Mouse (Mus musculus) 3134 (cell line): Measurements from ENCODE around the gene Gm9999.
A peak's percentile ranks its signal among the peaks of the same experiment; 100 is the strongest.
"Not testable (repeated sequence)": the region's sequence is repeated elsewhere in the genome, so short reads cannot be mapped to it uniquely, and the experiment has no call there.

Source experiments
- DNase-seq: peaks from one replicate; pipeline ENCODE4 v3.0.0-alpha.2; 2011; ENCODE audit warnings: low spot score; ENCODE audit not compliant: insufficient read length; ENCODE audit errors: extremely low read depth

Gene Gm9999

GRCm38 (mm10) chr7:47025429-47025828 lies 42.0 kb downstream of the Gm9999 start:
- DNase-seq = no peak

- DNase-seq = not testable (repeated sequence)
These were observed 43.5 kb downstream of the Gm9999 start for GRCm38 (mm10) chr7:47026899-47027298.

- DNase-seq = peak; percentile 38
These were observed 44.1 kb downstream of the Gm9999 start for GRCm38 (mm10) chr7:47027520-47027919.

- peak; percentile 66 for DNase-seq
These were observed 47.3 kb downstream of the Gm9999 start for GRCm38 (mm10) chr7:47030517-47031193.

- DNase-seq = peak; percentile 65
These were observed 48.0 kb downstream of the Gm9999 start for GRCm38 (mm10) chr7:47031371-47031770.

GRCm38 (mm10) chr7:47034785-47035384 lies 51.5 kb downstream of the Gm9999 start:
- no peak for DNase-seq

- DNase-seq = no peak
These were observed 52.0 kb downstream of the Gm9999 start for GRCm38 (mm10) chr7:47035426-47035825.
